8 mouse cellular contexts compared by ENCODE assay signal in genomic region chr8:121832503-121832902, GRCm38 (mm10). TPM values are rescaled to one million over a fixed set of nuclear protein-coding genes. Genes with fewer than 3 reads are reported as not detected.
A peak's percentile ranks its signal among the peaks of the same experiment; 100 is the strongest.
DNase-seq lines count a peak whose midpoint lies in the region; ATAC-seq and TF ChIP-seq lines count a peak whose summit lies in the region.

No protein-coding gene starts in this region.

- no peak for TF ChIP-seq POLR2A in ES-Bruce4 (IDR thresholded peaks at IDR 0.05; ENCODE audit: insufficient read depth, low read length)
- no peak for TF ChIP-seq POLR2A in thymus, adult 2 months (IDR thresholded peaks at IDR 0.05; ENCODE audit: control insufficient read depth, extremely low read depth, insufficient read depth, low read length, poor library complexity)

- no peaks in the 10 kb centered on the region for H3K4me1 ChIP-seq in ES-Bruce4 (ENCODE audit: control insufficient read depth, insufficient read depth, low read length)
- H3K4me1 ChIP-seq in forebrain, embryonic 16.5 days (replicated peaks; ENCODE audit: control insufficient read depth, insufficient read depth, low read length), result peaks cover 18% of the 10 kb centered on the region
- peaks cover 23% of the 10 kb centered on the region for H3K4me1 ChIP-seq in limb, embryonic 10.5 days
- peaks cover 11% of the 10 kb centered on the region for H3K4me1 ChIP-seq in midbrain, embryonic 14.5 days (ENCODE audit: control insufficient read depth, insufficient read depth, low read length)
- peaks cover 19% of the 10 kb centered on the region for H3K4me1 ChIP-seq in thymus, adult 2 months (replicated peaks; ENCODE audit: control insufficient read depth, insufficient read depth, low read length)

- H3K9ac ChIP-seq in ES-Bruce4 (ENCODE audit: low read depth, poor library complexity, severe bottlenecking), result peak overlapping the region; percentile 94
- H3K9ac ChIP-seq in forebrain, embryonic 16.5 days (replicated peaks; ENCODE audit: low read depth, low read length), result no peak overlapping the region
- H3K9ac ChIP-seq in midbrain, embryonic 14.5 days (replicated peaks; ENCODE audit: low read length), result no peak overlapping the region; the same call in 1 of the 2 replicates

- 0 out of 2 replicates have a peak, but pooled peaks have one; percentile 31 for ATAC-seq in forebrain, embryonic 16.5 days
- peak; percentile 81 for ATAC-seq in inflammation-experienced regulatory T-cells, adult 6 months
- ATAC-seq in midbrain, embryonic 14.5 days (ENCODE audit: low FRiP score, low TSS enrichment), result no peak

- WGBS in forebrain, embryonic 16.5 days, result 15% methylated on average over 6 of the region's 6 CpGs
- WGBS in limb, embryonic 10.5 days, result 22% methylated on average over 6 of the region's 6 CpGs
- 18% methylated on average over 6 of the region's 6 CpGs for WGBS in midbrain, embryonic 14.5 days
- whole genome bisulfite sequencing in thymus, adult 2 months, result 8% methylated on average over 6 of the region's 6 CpGs

- H3K9me3 ChIP-seq in ES-Bruce4 (replicated peaks; ENCODE audit: control insufficient read depth, insufficient read depth, low read length, poor library complexity, severe bottlenecking), result no peaks in the 10 kb centered on the region
- H3K9me3 ChIP-seq in forebrain, embryonic 16.5 days (ENCODE audit: control insufficient read depth, low read length), result no peaks in the 10 kb centered on the region
- no peaks in the 10 kb centered on the region for H3K9me3 ChIP-seq in limb, embryonic 10.5 days (replicated peaks)
- no peaks in the 10 kb centered on the region for H3K9me3 ChIP-seq in midbrain, embryonic 14.5 days (ENCODE audit: control insufficient read depth, low read length)

- DNase-seq in 3134 (ENCODE audit: extremely low read depth, insufficient read length, low spot score), result peak; percentile 68
- peak; percentile 74 for DNase-seq in cerebellum, adult 11-12 months
- peak; percentile 57 for DNase-seq in limb, embryonic 10.5 days (ENCODE audit: low spot score)
- peak; percentile 90 for DNase-seq in midbrain, embryonic 14.5 days
- peak; percentile 72 for DNase-seq in thymus, adult 2 months

- peak overlapping the region; percentile 13; the same call in 1 of the 2 replicates for H3K4me2 ChIP-seq in forebrain, embryonic 16.5 days (ENCODE audit: low read length)
- H3K4me2 ChIP-seq in midbrain, embryonic 14.5 days (ENCODE audit: low read length), result no peak overlapping the region

- peaks cover 8% of the 10 kb centered on the region for H3K36me3 ChIP-seq in ES-Bruce4 (ENCODE audit: control insufficient read depth, insufficient read depth, low read length, poor library complexity, severe bottlenecking)
- no peaks in the 10 kb centered on the region for H3K36me3 ChIP-seq in forebrain, embryonic 16.5 days (ENCODE audit: control insufficient read depth, insufficient read depth)
- peaks cover 3% of the 10 kb centered on the region; the same call in 1 of the 2 replicates for H3K36me3 ChIP-seq in limb, embryonic 10.5 days
- no peaks in the 10 kb centered on the region for H3K36me3 ChIP-seq in midbrain, embryonic 14.5 days (ENCODE audit: control insufficient read depth, insufficient read depth, low read length)
- no peaks in the 10 kb centered on the region for H3K36me3 ChIP-seq in thymus, adult 2 months (ENCODE audit: control insufficient read depth, insufficient read depth, low read length)

- no peak for TF ChIP-seq CTCF in ES-Bruce4 (IDR thresholded peaks at IDR 0.05; ENCODE audit: low read depth, low read length)
- TF ChIP-seq CTCF in thymus, adult 2 months (IDR thresholded peaks at IDR 0.05; ENCODE audit: borderline replicate concordance, control insufficient read depth, extremely low read depth, insufficient read depth, low read length, poor library complexity), result no peak

- H3K27ac ChIP-seq in ES-Bruce4 (ENCODE audit: insufficient read depth, low read length), result peak overlapping the region; percentile 98
- H3K27ac ChIP-seq in forebrain, embryonic 16.5 days (ENCODE audit: low read length), result no peak overlapping the region; the same call in 1 of the 2 replicates
- H3K27ac ChIP-seq in limb, embryonic 10.5 days, result peak overlapping the region; percentile 73; the same call in 1 of the 2 replicates
- H3K27ac ChIP-seq in midbrain, embryonic 14.5 days (replicated peaks; ENCODE audit: low read depth, low read length), result no peak overlapping the region
- no peak overlapping the region for H3K27ac ChIP-seq in thymus, adult 2 months (ENCODE audit: control insufficient read depth, insufficient read depth, low read length)

- H3K27me3 ChIP-seq in ES-Bruce4 (ENCODE audit: control insufficient read depth, insufficient read depth, low read length, poor library complexity, severe bottlenecking), result no peaks in the 10 kb centered on the region
- H3K27me3 ChIP-seq in forebrain, embryonic 16.5 days (replicated peaks; ENCODE audit: control insufficient read depth, insufficient read depth, low read length), result no peaks in the 10 kb centered on the region
- H3K27me3 ChIP-seq in limb, embryonic 10.5 days (ENCODE audit: low read depth, poor library complexity, severe bottlenecking), result peaks cover 11% of the 10 kb centered on the region; the same call in 1 of the 2 replicates
- H3K27me3 ChIP-seq in midbrain, embryonic 14.5 days (ENCODE audit: control insufficient read depth, insufficient read depth, low read length), result no peaks in the 10 kb centered on the region
- no peaks in the 10 kb centered on the region for H3K27me3 ChIP-seq in thymus, adult 2 months (ENCODE audit: control insufficient read depth, insufficient read depth, low read length)

- no peak overlapping the region for H3K4me3 ChIP-seq in ES-Bruce4 (ENCODE audit: low read depth, low read length)
- H3K4me3 ChIP-seq in forebrain, embryonic 16.5 days (replicated peaks; ENCODE audit: low read length), result peak overlapping the region; percentile 20; the same call in 1 of the 2 replicates
- no peak overlapping the region for H3K4me3 ChIP-seq in limb, embryonic 10.5 days
- H3K4me3 ChIP-seq in midbrain, embryonic 14.5 days (replicated peaks; ENCODE audit: low read depth, low read length), result no peak overlapping the region
- H3K4me3 ChIP-seq in thymus, adult 2 months (ENCODE audit: control insufficient read depth, insufficient read depth, low read length), result no peak overlapping the region

- no peak for TF ChIP-seq EP300 in ES-Bruce4 (IDR thresholded peaks at IDR 0.05; ENCODE audit: insufficient read depth, low read depth, low read length)

RNA-seq across cellular contexts. Expression of gene Klhdc4, which starts 3.1 kb away (rescaled TPM):
- 34.6 and 42.1 TPM in 2 replicates for polyA plus RNA-seq in ES-Bruce4 (2011; ENCODE audit: insufficient read depth, insufficient read length, low read depth, missing spikeins)
- polyA plus RNA-seq in forebrain, embryonic 16.5 days (2015; fragmentation: Nextera tagmentation; extraction: Ambion mirVana), result 45.8 and 51.5 TPM in 2 replicates
- polyA plus RNA-seq in inflammation-experienced regulatory T-cells, adult 6 months (2017; shearing (Covaris generic)), result 10 to 100 TPM; 22.0 to 30.4 (median 28.2) TPM
- 64.2 and 64.4 TPM in 2 replicates for polyA plus RNA-seq in limb, embryonic 10.5 days (2016; fragmentation: Nextera tagmentation; extraction: Ambion mirVana)
- polyA plus RNA-seq in midbrain, embryonic 14.5 days (2014; fragmentation: Nextera tagmentation; extraction: Ambion mirVana), result 38.5 and 41.7 TPM in 2 replicates
- 29.9 and 34.8 TPM in 2 replicates for polyA plus RNA-seq in thymus, adult 2 months (2012; rRNA removed)

Comparison
In these comparisons a context has a peak if more than half of its experiments do, and no peak if none do; other contexts are left out.
1. H3K27ac ChIP-seq: peak in ES-Bruce4 (single experiment) and limb, embryonic 10.5 days (single experiment); none in forebrain, embryonic 16.5 days (single experiment), midbrain, embryonic 14.5 days (single experiment) and thymus, adult 2 months (single experiment).
2. Peak in every context shown above with its lines, with median percentiles within 50 percentile points of each other: DNase-seq.